ENCODE assay signal across 15 mouse cellular contexts in genomic region chr4:86663919-86664318, GRCm38 (mm10). TPM values are rescaled to one million over a fixed set of nuclear protein-coding genes. Genes with fewer than 3 reads are reported as not detected.
DNase-seq lines count a peak whose midpoint lies in the region; ATAC-seq and TF ChIP-seq lines count a peak whose summit lies in the region.
"Had no signal": no experiment of that assay in that cellular context is flagged by ENCODE, and none has a peak within 500 bp of the region (broad histone marks: within the 10 kb centered on the region; RNA-seq: fewer than 3 reads in every experiment).

No protein-coding gene starts in this region.

- H3K4me2 ChIP-seq in liver, embryonic 12.5 days = peak overlapping the region; percentile 85
- H3K4me2 ChIP-seq: forebrain, embryonic 13.5 days; neural tube, embryonic 13.5 days had no signal

- 19% methylated on average over 4 of the region's 4 CpGs for WGBS in liver, embryonic 12.5 days (ENCODE audit: insufficient replicate concordance)
- 80% methylated on average over 4 of the region's 4 CpGs for WGBS in kidney, adult 2 months

- DNase-seq in G1E (ENCODE audit: low spot score) = no peak
- DNase-seq in c-Kit-positive CD71-positive TER-119-positive erythroid progenitor cells, embryonic 14.5 days (ENCODE audit: low spot score) = peak; percentile 67
- DNase-seq in kidney, adult 2 months = no peak
- DNase-seq in urinary bladder, postnatal 14 days (ENCODE audit: low spot score) = no peak
- DNase-seq in left cerebral cortex, adult 2 months (ENCODE audit: extremely low spot score in 1 of 2, low spot score in 2 of 2) = no peak
- DNase-seq: adrenal gland, postnatal 10 days; B cell, adult 2 months; heart, adult 11 months; kidney, postnatal 10 days had no signal

- no peak for TF ChIP-seq POLR2A in kidney, adult 2 months (IDR thresholded peaks at IDR 0.05; ENCODE audit: low read depth, low read length)

- peak overlapping the region; percentile 35 for H3K4me3 ChIP-seq in erythroblast, embryonic 14.5 days (replicated peaks)
- H3K4me3 ChIP-seq in G1E (ENCODE audit: low read depth, low read length) = no peak overlapping the region; the same call in 1 of the 2 replicates
- no peak overlapping the region; the same call in 1 of the 2 replicates for H3K4me3 ChIP-seq in liver, embryonic 12.5 days
- no peak overlapping the region for H3K4me3 ChIP-seq in kidney, adult 2 months (ENCODE audit: insufficient read depth, low read depth, low read length)
- no peak overlapping the region for H3K4me3 ChIP-seq in left cerebral cortex, adult 2 months
- H3K4me3 ChIP-seq: forebrain, embryonic 13.5 days; limb, embryonic 10.5 days; neural tube, embryonic 13.5 days had no signal

- peaks cover 91% of the 10 kb centered on the region for H3K36me3 ChIP-seq in erythroblast, embryonic 14.5 days (ENCODE audit: control insufficient read depth)
- peaks cover 69% of the 10 kb centered on the region for H3K36me3 ChIP-seq in G1E (replicated peaks)
- H3K36me3 ChIP-seq in liver, embryonic 12.5 days = peaks cover 86% of the 10 kb centered on the region
- H3K36me3 ChIP-seq in kidney, adult 2 months (ENCODE audit: control insufficient read depth, insufficient read depth, low read length) = peaks cover 6% of the 10 kb centered on the region

- peaks cover 53% of the 10 kb centered on the region for H3K4me1 ChIP-seq in erythroblast, embryonic 14.5 days (ENCODE audit: control insufficient read depth)
- H3K4me1 ChIP-seq in G1E (ENCODE audit: insufficient read depth, low read depth, low read length) = peaks cover 51% of the 10 kb centered on the region
- peaks cover 58% of the 10 kb centered on the region for H3K4me1 ChIP-seq in liver, embryonic 12.5 days
- H3K4me1 ChIP-seq in kidney, adult 2 months (ENCODE audit: control insufficient read depth, insufficient read depth, low read length) = no peaks in the 10 kb centered on the region; the same call in 1 of the 2 replicates

- H3K27ac ChIP-seq in liver, embryonic 12.5 days = peak overlapping the region; percentile 82
- H3K27ac ChIP-seq in kidney, adult 2 months (ENCODE audit: insufficient read depth, low read depth, low read length) = no peak overlapping the region
- H3K27ac ChIP-seq in left cerebral cortex, adult 2 months = no peak overlapping the region
- H3K27ac ChIP-seq: forebrain, embryonic 13.5 days; limb, embryonic 10.5 days; neural tube, embryonic 13.5 days had no signal

- no peak overlapping the region for H3K9ac ChIP-seq in liver, embryonic 12.5 days
- H3K9ac ChIP-seq: forebrain, embryonic 13.5 days; neural tube, embryonic 13.5 days had no signal

- no peak for ATAC-seq in erythroblast, adult 5-6 weeks (replicated peaks; ENCODE audit: low FRiP score, poor library complexity, severe bottlenecking)
- peak; percentile 82 for ATAC-seq in G1E (ENCODE audit: extremely low read depth, insufficient number of reproducible peaks, low FRiP score, poor library complexity, severe bottlenecking)
- ATAC-seq in liver, embryonic 12.5 days = peak; percentile 91
- ATAC-seq: forebrain, embryonic 13.5 days had no signal

- TF ChIP-seq CTCF in G1E (IDR thresholded peaks at IDR 0.05; ENCODE audit: low read depth, low read length) = no peak
- TF ChIP-seq CTCF in kidney, adult 2 months (conservative IDR thresholded peaks at IDR 0.05; ENCODE audit: insufficient read depth, insufficient read length, low read depth, low read length) = no peak
- TF ChIP-seq CTCF in left cerebral cortex, adult 2 months (IDR thresholded peaks at IDR 0.05) = no peak

- intact Hi-C loops in left cerebral cortex, adult 2 months (cut with DNase I) = no loop called here

- no peaks in the 10 kb centered on the region; the same call in 1 of the 2 replicates for H3K27me3 ChIP-seq in erythroblast, embryonic 14.5 days (ENCODE audit: control insufficient read depth)
- H3K27me3 ChIP-seq in G1E (ENCODE audit: insufficient read depth, low read length) = no peaks in the 10 kb centered on the region
- H3K27me3 ChIP-seq in liver, embryonic 12.5 days (replicated peaks) = no peaks in the 10 kb centered on the region
- no peaks in the 10 kb centered on the region for H3K27me3 ChIP-seq in kidney, adult 2 months (replicated peaks; ENCODE audit: control insufficient read depth, insufficient read depth, low read length)
- H3K27me3 ChIP-seq: forebrain, embryonic 13.5 days; neural tube, embryonic 13.5 days had no signal

- peaks cover 5% of the 10 kb centered on the region for H3K9me3 ChIP-seq in erythroblast, embryonic 14.5 days (ENCODE audit: control insufficient read depth, low read length)
- no peaks in the 10 kb centered on the region for H3K9me3 ChIP-seq in G1E (replicated peaks)
- peaks cover 7% of the 10 kb centered on the region; the same call in 1 of the 2 replicates for H3K9me3 ChIP-seq in liver, embryonic 12.5 days (replicated peaks)
- H3K9me3 ChIP-seq: forebrain, embryonic 13.5 days; limb, embryonic 10.5 days; neural tube, embryonic 13.5 days had no signal

RNA-seq across cellular contexts. Expression of gene Plin2, which starts 5.9 kb away (rescaled TPM):
- 9.5 and 11.1 TPM in 2 replicates for polyA plus RNA-seq in erythroblast, embryonic 14.5 days (2012)
- 11.3 and 33.9 TPM in 2 replicates for total RNA-seq in erythroblast, adult 5-6 weeks (2015; ENCODE audit: low replicate concordance)
- 23.7 and 39.7 TPM in 2 replicates for total RNA-seq in erythroblast, adult 5-6 weeks (2017; ENCODE audit: low replicate concordance)
- total RNA-seq in G1E (2014; fragmentation: Nextera tagmentation) (176 and 184 TPM in 2 replicates), G1E (2017) (447 and 476 TPM in 2 replicates)
- polyA plus RNA-seq in G1E (2012) = 15.7 and 21.9 TPM in 2 replicates
- 129 and 134 TPM in 2 replicates for polyA plus RNA-seq in liver, embryonic 12.5 days (2016; fragmentation: Nextera tagmentation; extraction: Ambion mirVana)
- 143 and 152 TPM in 2 replicates for polyA plus RNA-seq in kidney, adult 2 months (2012; rRNA removed)
- total RNA-seq in left cerebral cortex, adult 2 months (2021) = 10 to 100 TPM in 1 of 2 experiments, 1 to 10 TPM in 1; 7.7 to 11.3 TPM

RNA-seq across cellular contexts. Expression of gene Haus6, which starts 52.1 kb away (rescaled TPM):
- polyA plus RNA-seq in erythroblast, embryonic 14.5 days (2012) = 1.2 and 1.5 TPM in 2 replicates
- total RNA-seq in erythroblast, adult 5-6 weeks (2015; ENCODE audit: low replicate concordance) = 6.5 and 7.9 TPM in 2 replicates
- total RNA-seq in erythroblast, adult 5-6 weeks (2017; ENCODE audit: low replicate concordance) = 10.6 and 13.9 TPM in 2 replicates
- total RNA-seq in G1E (2014; fragmentation: Nextera tagmentation) = 46.7 and 52.7 TPM in 2 replicates
- 36.6 and 42.9 TPM in 2 replicates for total RNA-seq in G1E (2017)
- 35.2 and 37.2 TPM in 2 replicates for polyA plus RNA-seq in G1E (2012)
- polyA plus RNA-seq in liver, embryonic 12.5 days (2016; fragmentation: Nextera tagmentation; extraction: Ambion mirVana) = 20.4 and 21.2 TPM in 2 replicates
- 2.8 and 3.2 TPM in 2 replicates for polyA plus RNA-seq in kidney, adult 2 months (2012; rRNA removed)
- total RNA-seq in left cerebral cortex, adult 2 months (2021) = 1 to 10 TPM; 9.5 to 10.0 TPM
